Mouse (Mus musculus) forebrain, embryonic 11.5 days (tissue): ENCODE measurements at regions not wholly inside any gene's neighbourhood (a gene's known extent, or its start where the extent isn't known, plus 50 kb on each side); places are given as distances from the start of the nearest gene placed in this dataset.
"Not testable (repeated sequence)": the region's sequence is repeated elsewhere in the genome, so short reads cannot be mapped to it uniquely, and the experiment has no call there.

Experiments used
- ATAC-seq: fragments of 200-750 bp; cut with Nextera tagmentation; replicated peaks from 2 replicates; pipeline ENCODE4 v1.8.0; 2017; ENCODE audit warnings: moderate TSS enrichment; ENCODE audit not compliant: low FRiP score
- DNase-seq: peaks from one replicate; pipeline ENCODE4 v3.0.0-alpha.2; 2017; ENCODE audit warnings: low spot score
- H3K27ac ChIP-seq: fragments of 300-500 bp; sonication (generic); 2 replicates; pipeline ENCODE4 v1.5.1; 2014; ENCODE audit warnings: low read depth, low read length
- H3K27me3 ChIP-seq: fragments of 300-500 bp; sonication (generic); 2 replicates; pipeline ENCODE4 v1.6.1; 2014; ENCODE audit warnings: mild to moderate bottlenecking, low read length, mixed read lengths; ENCODE audit not compliant: control insufficient read depth, insufficient read depth
- H3K36me3 ChIP-seq: fragments of 300-500 bp; sonication (generic); 2 replicates; pipeline ENCODE4 v1.6.1; 2014; ENCODE audit warnings: mild to moderate bottlenecking, low read length, moderate library complexity, mixed read lengths; ENCODE audit not compliant: control insufficient read depth, insufficient read depth
- H3K4me1 ChIP-seq: fragments of 300-500 bp; sonication (generic); replicated peaks from 2 replicates; pipeline ENCODE4 v1.6.1; 2014; ENCODE audit warnings: low read length, mixed read lengths; ENCODE audit not compliant: control insufficient read depth, insufficient read depth
- H3K4me2 ChIP-seq: fragments of 300-500 bp; sonication (generic); 2 replicates; pipeline ENCODE4 v1.6.1; 2014; ENCODE audit warnings: low read depth, mild to moderate bottlenecking, low read length, moderate library complexity, mixed read lengths; ENCODE audit not compliant: severe bottlenecking
- H3K4me3 ChIP-seq: fragments of 300-500 bp; sonication (generic); 2 replicates; pipeline ENCODE4 v1.5.1; 2014; ENCODE audit warnings: low read depth, low read length
- H3K9ac ChIP-seq: fragments of 300-500 bp; sonication (generic); 2 replicates; pipeline ENCODE4 v1.6.1; 2014; ENCODE audit warnings: low read length
- H3K9me3 ChIP-seq: fragments of 300-500 bp; sonication (generic); 2 replicates; pipeline ENCODE4 v1.6.1; 2016; ENCODE audit warnings: low read length, mixed read lengths; ENCODE audit not compliant: control insufficient read depth
- WGBS: fragments of 180-500 bp; shearing (Covaris S2); extraction: QIAGEN DNeasy Blood & Tissue Kit; methylation state at CpG from one replicate; pipeline ENCODE4 v1.1.7; 2014; 5-methylcytosine and 5-hydroxymethylcytosine counted together

DNA sequence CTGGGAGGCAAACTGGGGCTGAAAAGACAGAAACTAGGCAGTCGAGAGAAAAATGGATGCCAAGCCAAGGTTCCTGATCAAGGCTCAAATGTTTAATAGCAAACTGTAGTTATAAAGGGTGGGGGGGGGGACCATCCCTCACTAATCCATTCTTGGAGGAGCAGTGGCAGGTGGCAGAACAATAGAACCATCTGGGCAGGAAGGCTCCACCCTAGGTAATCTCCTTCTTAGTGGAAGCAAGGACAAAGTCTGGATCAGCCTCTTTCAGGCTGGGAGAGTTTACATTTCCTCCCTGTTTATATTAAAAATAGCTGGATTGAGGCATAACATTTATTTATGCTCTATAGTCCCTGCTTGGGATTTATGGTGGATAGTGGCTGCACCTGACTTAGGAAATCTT, 180.8 kb downstream of the Cdh9 start:
- no peak overlapping the region for H3K27ac ChIP-seq
- H3K9me3 ChIP-seq: no peaks in the 10 kb centered on the region
- H3K4me1 ChIP-seq: no peaks in the 10 kb centered on the region
- H3K4me2 ChIP-seq: no peak overlapping the region
- DNase-seq: no peak
- WGBS: 79% methylated on average over 1 of the region's 1 CpGs
- no peak overlapping the region for H3K9ac ChIP-seq
- H3K36me3 ChIP-seq: no peaks in the 10 kb centered on the region
- ATAC-seq: no peak
- H3K27me3 ChIP-seq: no peaks in the 10 kb centered on the region
- no peak overlapping the region for H3K4me3 ChIP-seq

DNA sequence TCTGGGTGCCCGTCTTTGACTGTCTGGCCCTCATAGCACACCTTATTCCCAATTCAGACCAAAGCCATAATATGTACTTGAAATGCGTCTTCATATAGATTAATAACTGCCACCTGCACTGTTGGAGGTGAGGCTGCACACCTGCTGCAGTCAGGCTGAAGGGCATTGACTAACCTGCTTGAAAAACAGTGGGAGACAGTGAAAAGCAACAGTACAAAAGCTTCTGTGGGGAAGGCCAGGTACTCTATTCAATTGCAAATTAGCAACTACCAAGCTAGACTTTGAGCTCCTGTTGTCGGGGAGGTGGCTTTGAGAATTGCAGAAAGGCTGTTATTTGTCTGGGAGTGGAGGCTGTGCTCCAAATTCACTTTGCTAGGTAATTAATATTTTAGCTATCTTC, 181.4 kb downstream of the Cdh9 start:
- not testable (repeated sequence) for DNase-seq, H3K27me3 ChIP-seq, H3K4me1 ChIP-seq

DNA sequence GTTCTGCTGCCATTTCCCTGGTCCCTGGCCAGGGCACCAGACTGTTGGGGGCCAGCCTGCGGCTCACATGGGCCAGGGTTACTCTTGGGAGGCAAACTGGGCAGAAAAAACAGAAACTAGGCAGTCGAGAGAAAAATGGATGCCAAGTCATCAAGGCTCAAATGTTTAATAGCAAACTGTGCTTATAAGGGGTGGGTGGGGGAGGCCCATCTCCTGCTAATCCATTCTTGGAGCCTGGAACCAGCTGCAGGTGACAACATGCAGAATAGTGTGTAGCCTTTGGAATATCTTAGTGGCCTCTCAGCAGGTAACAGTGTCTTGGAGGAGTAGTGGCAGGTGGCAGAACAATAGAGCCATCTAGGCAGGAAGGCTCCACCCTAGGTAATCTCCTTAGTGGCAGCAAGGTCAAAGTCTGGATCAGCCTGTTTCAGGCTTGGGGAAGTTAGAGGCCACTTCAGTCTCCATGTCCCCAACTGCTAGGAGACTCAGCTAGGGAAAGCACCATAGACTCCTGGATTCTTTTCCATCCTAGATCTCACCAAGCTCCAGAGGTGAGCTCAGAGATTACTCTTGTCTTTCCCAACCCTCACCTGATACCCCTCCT, 186.5 kb downstream of the Cdh9 start:
- H3K27ac ChIP-seq: no peak overlapping the region
- H3K9ac ChIP-seq: no peak overlapping the region
- no peaks in the 10 kb centered on the region for H3K27me3 ChIP-seq
- H3K4me2 ChIP-seq: no peak overlapping the region
- ATAC-seq: no peak
- WGBS: 57% methylated on average over 2 of the region's 2 CpGs
- no peak for DNase-seq
- no peak overlapping the region for H3K4me3 ChIP-seq
- H3K36me3 ChIP-seq: no peaks in the 10 kb centered on the region
- H3K4me1 ChIP-seq: no peaks in the 10 kb centered on the region
- no peaks in the 10 kb centered on the region for H3K9me3 ChIP-seq

More for the DNA sequence above, 181.4 kb downstream of the Cdh9 start:
- H3K9me3 ChIP-seq, H3K9ac ChIP-seq, H3K36me3 ChIP-seq, H3K4me3 ChIP-seq, H3K4me2 ChIP-seq, ATAC-seq, H3K27ac ChIP-seq: not testable (repeated sequence)
- WGBS: 70% methylated on average over 3 of the region's 3 CpGs

DNA sequence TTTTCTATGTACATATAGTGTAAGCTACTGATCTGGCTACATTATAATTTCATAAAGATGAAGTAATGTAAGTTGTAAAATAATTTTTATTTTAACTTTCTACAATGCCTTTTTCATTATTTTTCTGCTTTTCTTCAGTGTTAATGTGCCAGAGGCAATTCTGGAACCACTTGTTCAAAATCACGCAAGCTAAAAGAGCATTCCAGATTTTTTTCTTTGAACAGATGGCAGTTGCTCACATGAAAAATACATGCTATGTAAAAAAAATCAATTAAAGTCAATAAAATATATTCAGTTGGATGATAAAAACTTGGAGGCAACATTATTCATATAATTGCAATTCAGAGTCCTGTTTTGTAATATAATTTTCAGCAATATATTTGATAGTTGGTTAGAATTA, 194.7 kb downstream of the Cdh9 start:
- Histone ChIP-seq H3K4me3 (no peak overlapping the region), H3K9ac (no peak overlapping the region), H3K27ac (no peak overlapping the region), H3K27me3 (no peaks in the 10 kb centered on the region), H3K4me1 (no peaks in the 10 kb centered on the region), H3K36me3 (no peaks in the 10 kb centered on the region), H3K4me2 (no peak overlapping the region), H3K9me3 (no peaks in the 10 kb centered on the region)
- DNase-seq (no peak), ATAC-seq (no peak)
- WGBS: 93% methylated on average over 1 of the region's 1 CpGs

DNA sequence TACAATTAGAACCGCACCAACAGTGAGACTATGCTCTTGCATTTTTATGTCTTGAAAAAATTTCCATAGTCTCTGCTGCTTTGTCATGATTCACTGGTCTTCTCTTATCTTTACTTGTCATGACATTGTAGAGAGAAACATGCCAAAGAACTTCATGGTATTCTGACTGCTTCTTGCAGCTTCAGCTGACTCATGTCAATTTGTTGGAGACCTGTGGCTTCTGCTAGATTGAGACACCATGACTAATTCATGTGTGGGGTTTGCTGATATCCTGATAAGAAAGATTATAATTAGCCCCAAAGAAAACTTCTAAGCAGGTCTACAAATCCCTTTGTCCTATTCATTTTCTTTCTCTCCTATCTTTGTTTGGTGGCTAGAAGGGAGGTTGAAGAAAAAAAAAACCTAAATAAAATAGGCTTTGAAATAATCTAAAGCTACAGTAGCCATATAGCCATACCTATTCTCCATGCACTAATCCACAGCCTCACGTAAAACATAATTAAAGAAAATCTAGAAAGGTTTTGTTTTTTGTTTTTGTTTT, 204.7 kb downstream of the Cdh9 start:
- Histone ChIP-seq H3K27ac (no peak overlapping the region), H3K4me3 (no peak overlapping the region), H3K36me3 (no peaks in the 10 kb centered on the region), H3K4me2 (no peak overlapping the region), H3K9ac (no peak overlapping the region), H3K27me3 (no peaks in the 10 kb centered on the region), H3K9me3 (no peaks in the 10 kb centered on the region), H3K4me1 (no peaks in the 10 kb centered on the region)
- ATAC-seq (no peak), DNase-seq (no peak)
- WGBS: 92% methylated on average over 2 of the region's 2 CpGs

DNA sequence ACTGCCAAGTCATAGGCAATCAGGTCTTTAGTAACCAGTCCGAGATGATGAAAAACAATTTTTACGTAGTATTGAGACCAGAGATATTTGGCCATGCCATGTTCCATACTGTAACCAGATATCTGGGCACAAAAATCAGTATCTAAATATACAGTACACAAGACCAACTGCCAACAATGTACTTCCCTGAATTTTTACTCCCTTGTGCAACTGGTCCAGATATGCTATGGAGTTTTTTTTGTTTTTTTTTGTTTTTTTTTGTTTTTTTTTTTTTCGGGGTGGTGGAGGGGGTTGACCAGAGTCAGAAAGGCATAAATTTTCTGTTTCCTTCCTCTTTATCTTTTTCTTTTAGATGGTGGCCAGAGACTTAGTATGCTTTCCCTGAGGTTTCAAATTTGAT, 205.9 kb downstream of the Cdh9 start:
- Histone ChIP-seq H3K9me3 (no peaks in the 10 kb centered on the region), H3K4me3 (no peak overlapping the region), H3K4me2 (no peak overlapping the region), H3K9ac (no peak overlapping the region), H3K27me3 (no peaks in the 10 kb centered on the region), H3K27ac (no peak overlapping the region), H3K4me1 (no peaks in the 10 kb centered on the region), H3K36me3 (no peaks in the 10 kb centered on the region)
- no peak for ATAC-seq
- no peak for DNase-seq
- 82% methylated on average over 3 of the region's 3 CpGs for WGBS

DNA sequence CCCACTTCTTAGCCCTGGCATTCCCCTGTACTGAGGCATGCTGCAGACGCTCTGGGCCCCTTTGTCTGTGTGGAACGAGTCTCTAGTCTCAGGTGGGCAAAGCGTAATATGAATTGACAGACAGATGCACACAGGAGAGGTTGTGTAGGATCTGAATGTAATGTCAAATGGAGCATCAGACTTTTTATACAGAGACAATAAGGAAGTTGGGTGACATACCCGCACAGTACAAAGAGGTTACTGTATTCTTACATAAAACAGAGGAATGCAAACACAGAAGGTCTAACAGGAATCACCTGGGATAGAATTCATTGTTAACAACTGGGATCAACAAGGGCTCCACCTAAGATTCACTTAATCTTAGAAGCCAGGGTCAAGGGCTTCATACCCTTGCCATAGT, 247.3 kb downstream of the Cdh9 start:
- not testable (repeated sequence) for H3K9me3 ChIP-seq, H3K4me2 ChIP-seq, H3K36me3 ChIP-seq, H3K4me1 ChIP-seq, H3K4me3 ChIP-seq, ATAC-seq, DNase-seq, H3K27ac ChIP-seq, H3K27me3 ChIP-seq, H3K9ac ChIP-seq
- WGBS: 89% methylated on average over 4 of the region's 4 CpGs

DNA sequence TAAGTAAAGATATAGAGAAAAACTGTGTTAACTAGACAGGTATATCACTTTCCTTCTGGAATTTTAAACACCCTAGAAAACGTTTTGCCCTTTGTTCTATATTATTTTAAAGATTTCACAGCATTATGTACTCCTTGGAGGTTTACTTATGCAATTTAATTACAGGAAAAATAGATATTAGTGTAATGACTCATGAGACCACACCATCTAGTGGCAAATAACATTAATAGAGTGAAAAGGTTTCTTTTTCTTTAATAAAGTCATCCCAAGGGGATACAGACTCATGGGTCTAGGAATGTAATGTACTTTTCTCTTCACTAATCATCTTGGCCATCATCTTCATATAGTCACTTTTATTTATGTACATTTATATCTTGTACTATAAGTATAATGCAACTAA, 262.3 kb downstream of the Cdh9 start:
- no peaks in the 10 kb centered on the region for H3K27me3 ChIP-seq
- H3K27ac ChIP-seq: no peak overlapping the region
- no peaks in the 10 kb centered on the region for H3K36me3 ChIP-seq
- no peak overlapping the region for H3K9ac ChIP-seq
- ATAC-seq: no peak
- no peak overlapping the region for H3K4me3 ChIP-seq
- H3K4me2 ChIP-seq: no peak overlapping the region
- H3K9me3 ChIP-seq: no peaks in the 10 kb centered on the region
- no peak for DNase-seq
- H3K4me1 ChIP-seq: no peaks in the 10 kb centered on the region
- 8% methylated on average over 1 of the region's 1 CpGs for WGBS

DNA sequence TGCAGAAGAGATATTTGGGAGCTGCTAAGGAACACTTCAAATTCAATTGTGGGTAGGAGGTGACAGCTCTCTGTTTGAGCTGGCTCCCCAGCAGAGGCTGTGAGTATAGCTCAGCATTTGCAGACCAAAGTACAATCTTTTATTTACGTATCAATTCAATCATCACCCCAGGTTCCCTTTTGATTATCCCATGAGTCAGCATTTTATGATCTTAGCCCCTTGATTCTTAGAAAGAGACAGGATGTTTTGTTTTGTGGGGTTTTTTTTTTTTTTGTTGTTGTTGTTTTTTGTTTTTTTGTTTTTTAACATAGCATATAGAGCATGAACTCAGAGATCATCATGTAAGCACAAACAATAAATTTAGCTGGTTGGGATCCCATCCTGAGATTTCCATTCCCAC, 267.1 kb downstream of the Cdh9 start:
- WGBS: 65% methylated on average over 1 of the region's 1 CpGs
- no peak overlapping the region for H3K4me3 ChIP-seq
- no peaks in the 10 kb centered on the region for H3K4me1 ChIP-seq
- no peaks in the 10 kb centered on the region for H3K36me3 ChIP-seq
- no peak for ATAC-seq
- DNase-seq: no peak
- no peaks in the 10 kb centered on the region for H3K27me3 ChIP-seq
- H3K27ac ChIP-seq: no peak overlapping the region
- no peak overlapping the region for H3K4me2 ChIP-seq
- no peak overlapping the region for H3K9ac ChIP-seq
- H3K9me3 ChIP-seq: no peaks in the 10 kb centered on the region
